Mouse (Mus musculus): ENCODE data around the gene Slc29a1. TPM values are rescaled to one million over a fixed set of nuclear protein-coding genes. Genes with fewer than 3 reads are reported as not detected.

Gene Slc29a1
- polyA plus RNA-seq, 1 experiment, result 52.9 TPM

GRCm38 (mm10) chr17:45543115-45543514, 56.3 kb downstream of the Slc29a1 start:
- 29% methylated on average over 1 of the region's 1 CpGs for WGBS

GRCm38 (mm10) chr17:45542705-45543104, 56.7 kb downstream of the Slc29a1 start:
- 71% methylated on average over 2 of the region's 2 CpGs for WGBS
- no peak for DNase-seq (ENCODE audit: low read depth, low spot score)

More at GRCm38 (mm10) chr17:45543115-45543514, 56.3 kb downstream of the Slc29a1 start:
- no peak for DNase-seq (ENCODE audit: low read depth, low spot score)

- DNase-seq (ENCODE audit: low read depth, low spot score), result no peak
- WGBS, result 21% methylated on average over 6 of the region's 6 CpGs
These were observed 57.3 kb downstream of the Slc29a1 start for GRCm38 (mm10) chr17:45542129-45542528.

GRCm38 (mm10) chr17:45539664-45540063, 59.7 kb downstream of the Slc29a1 start:
- WGBS, result 75% methylated on average over 21 of the region's 21 CpGs
- DNase-seq (ENCODE audit: low read depth, low spot score), result no peak

GRCm38 (mm10) chr17:45538394-45538793, 61.0 kb downstream of the Slc29a1 start:
- no peak for DNase-seq (ENCODE audit: low read depth, low spot score)
- WGBS, result 48% methylated on average over 4 of the region's 4 CpGs

- WGBS, result 13% methylated on average over 5 of the region's 5 CpGs
- DNase-seq (ENCODE audit: low read depth, low spot score), result no peak
These were observed 63.1 kb downstream of the Slc29a1 start for GRCm38 (mm10) chr17:45536264-45536663.

Other genes starting within 250 kb of the Slc29a1 start
- gene Cdc5l, start 165.9 kb downstream of the Slc29a1 start, polyA plus RNA-seq (2012; rRNA removed), result 10.5 and 10.9 TPM in 2 replicates
- gene Spats1, start 124.2 kb downstream of the Slc29a1 start, polyA plus RNA-seq (2012; rRNA removed), result not detected in 2 replicates
- gene Aars2, start 92.8 kb downstream of the Slc29a1 start, polyA plus RNA-seq (2012; rRNA removed), result 9.8 and 12.6 TPM in 2 replicates
- gene Tcte1, start 76.2 kb downstream of the Slc29a1 start, polyA plus RNA-seq (2012; rRNA removed), result 0.04 TPM in 1 of 2 replicates, not detected in the other
- gene Tmem151b, start 49.9 kb downstream of the Slc29a1 start, polyA plus RNA-seq (2012; rRNA removed), result 0.66 and 0.73 TPM in 2 replicates
- gene Nfkbie, start 43.9 kb downstream of the Slc29a1 start, polyA plus RNA-seq (2012; rRNA removed), result 5.9 and 6.8 TPM in 2 replicates
- 78.2 and 107 TPM in 2 replicates for gene Slc35b2, start 35.7 kb downstream of the Slc29a1 start, polyA plus RNA-seq (2012; rRNA removed)
- gene Hsp90ab1, start 26.3 kb downstream of the Slc29a1 start, polyA plus RNA-seq (2012; rRNA removed), result 365 and 417 TPM in 2 replicates
- 0.63 and 2.0 TPM in 2 replicates for gene Mymx, start 2.5 kb upstream of the Slc29a1 start, polyA plus RNA-seq (2012; rRNA removed)
- gene Capn11, start 59.7 kb upstream of the Slc29a1 start, polyA plus RNA-seq (2012; rRNA removed), result 0.05 and 0.15 TPM in 2 replicates
- 112 and 134 TPM in 2 replicates for gene Mrpl14, start 86.7 kb upstream of the Slc29a1 start, polyA plus RNA-seq (2012; rRNA removed)
- 44.7 and 62.4 TPM in 2 replicates for gene Tmem63b, start 87.3 kb upstream of the Slc29a1 start, polyA plus RNA-seq (2012; rRNA removed)
- not detected in 2 replicates for gene 1600014C23Rik, start 134.2 kb upstream of the Slc29a1 start, polyA plus RNA-seq (2012; rRNA removed)